Mouse (Mus musculus) cerebellum, adult 2 months (tissue): ENCODE results near the gene Nol12.

ENCODE experiments used
- CTCF ChIP-seq: fragments of 200-500 bp; IDR thresholded peaks from 2 replicates; pipeline ENCODE4 v1.5.1; 2011; ENCODE audit warnings: low read depth, mild to moderate bottlenecking, control low read depth, low read length, moderate library complexity, borderline replicate concordance; ENCODE audit not compliant: insufficient read depth
- POLR2A ChIP-seq: fragments of 200-500 bp; IDR thresholded peaks from 2 replicates; pipeline ENCODE4 v1.6.1; 2011; ENCODE audit warnings: low read length, control low read depth, borderline replicate concordance; ENCODE audit not compliant: insufficient read depth

DNA sequence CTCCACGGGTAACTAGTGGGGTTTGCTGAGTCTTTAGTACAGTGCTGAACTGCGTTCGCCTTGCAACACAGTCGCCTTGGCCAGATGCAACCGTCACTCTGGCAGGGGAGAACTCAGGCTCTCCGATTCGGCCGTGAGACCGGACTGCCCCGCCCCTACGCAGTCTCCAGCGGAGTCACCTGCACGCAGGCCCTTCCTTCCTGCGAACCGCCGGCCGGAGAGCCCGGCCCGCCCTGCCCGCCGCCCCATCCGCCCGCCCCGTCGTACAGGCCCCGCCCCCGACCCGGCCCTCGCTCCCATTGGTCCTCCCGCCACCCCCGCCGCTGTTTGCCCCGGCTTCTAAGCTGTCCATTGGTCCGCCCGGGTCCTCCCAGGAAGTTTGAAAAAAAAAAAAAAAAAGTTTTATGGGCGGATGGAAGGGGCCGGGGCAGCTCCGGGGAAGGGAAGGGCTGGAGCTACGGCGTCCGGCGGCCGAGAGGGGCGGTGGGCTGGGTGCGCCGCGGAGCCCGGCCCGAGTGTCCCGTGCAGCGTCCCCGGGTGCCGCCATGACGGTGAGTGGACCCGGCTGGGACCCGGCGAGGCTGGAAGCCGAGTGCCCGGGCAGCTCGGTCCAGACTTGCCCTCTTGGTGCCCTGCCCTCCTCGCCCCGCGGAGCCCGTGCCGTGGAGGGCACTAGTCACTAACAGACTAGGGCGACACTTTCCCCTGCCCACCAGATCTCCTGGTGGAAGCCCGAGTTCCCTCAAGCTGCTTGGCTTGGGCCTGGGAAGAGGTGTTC, 48.1 kb downstream of the Nol12 start:
- TF ChIP-seq CTCF (no peak), POLR2A (peak; percentile 20; the same call in 1 of the 2 replicates)
